Mouse (Mus musculus): ENCODE results near the gene Atp2b1.

- TF ChIP-seq CTCF (IDR thresholded peaks at IDR 0.05; ENCODE audit: control insufficient read depth, insufficient read depth, insufficient replicate concordance, low read depth, low read length) (no peak), POLR2A (IDR thresholded peaks at IDR 0.05; ENCODE audit: control insufficient read depth, low read depth, low read length) (no peak)
Observed at GRCm38 (mm10) chr10:98966407-98967215, 52.4 kb downstream of the Atp2b1 start.

Measured in testis, adult 2 months (tissue).